Mouse (Mus musculus) megakaryocyte, embryonic 14.5 days (primary cell): ENCODE data around the gene Sv2c.

Experiments used
- FLI1 ChIP-seq: IDR thresholded peaks from 2 replicates; pipeline ENCODE4 v1.6.1; 2012; ENCODE audit warnings: low read length, inconsistent platforms, mixed read lengths
- GATA1 ChIP-seq: IDR thresholded peaks from 3 replicates; pipeline ENCODE4 v1.6.1; 2012; ENCODE audit warnings: mixed read lengths, low read length, inconsistent platforms, borderline replicate concordance

DNA sequence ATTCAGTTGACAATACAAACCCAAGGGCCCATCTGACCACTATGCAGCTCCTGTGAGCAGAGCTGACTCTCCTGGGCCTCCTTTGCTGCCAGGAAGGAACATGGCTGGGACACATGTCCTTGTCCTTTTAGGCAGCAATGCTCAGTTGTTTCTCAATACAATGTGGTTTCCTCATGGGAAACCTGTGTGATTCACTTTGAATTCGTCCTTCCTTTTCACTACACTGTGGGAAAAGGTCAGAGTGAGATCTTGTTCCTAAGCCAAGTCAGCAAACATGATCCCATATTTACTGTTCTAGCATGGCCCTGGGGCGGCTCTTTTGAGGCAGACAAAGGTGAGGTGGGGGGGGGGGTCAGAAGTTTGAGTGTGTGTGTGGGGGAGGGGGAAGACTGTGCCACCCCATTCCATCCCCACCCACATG lies 208.2 kb downstream of the Sv2c start:
- TF ChIP-seq FLI1, result no peak
- TF ChIP-seq GATA1, result no peak
